Mouse (Mus musculus) retina, postnatal 7 days (tissue): ENCODE data around the gene Ccr4.

Experiments
- DNase-seq: peaks from one replicate; pipeline ENCODE4 v3.0.0-alpha.2; 2012; ENCODE audit warnings: low read depth, low spot score

The Ccr4 gene

DNA sequence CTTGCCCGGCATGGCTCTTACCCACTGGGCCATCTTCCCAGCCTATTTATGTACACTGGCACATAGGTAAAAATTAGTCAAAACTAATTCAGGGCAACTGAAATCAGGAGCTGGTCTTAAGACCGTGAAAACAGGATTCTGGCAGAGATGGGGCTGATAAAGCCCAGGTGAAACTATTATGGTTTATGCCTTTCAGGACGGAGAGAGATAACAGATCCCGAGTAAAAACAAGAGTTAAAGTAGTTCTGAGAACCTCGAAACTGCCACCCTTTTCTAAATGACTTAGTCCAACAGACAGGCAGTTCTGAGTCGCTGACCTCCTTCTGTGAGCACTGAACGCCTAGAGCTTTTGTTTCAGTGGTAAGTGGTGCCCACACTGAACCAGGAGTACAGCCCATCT, 32.8 kb downstream of the Ccr4 start:
- no peak for DNase-seq

DNA sequence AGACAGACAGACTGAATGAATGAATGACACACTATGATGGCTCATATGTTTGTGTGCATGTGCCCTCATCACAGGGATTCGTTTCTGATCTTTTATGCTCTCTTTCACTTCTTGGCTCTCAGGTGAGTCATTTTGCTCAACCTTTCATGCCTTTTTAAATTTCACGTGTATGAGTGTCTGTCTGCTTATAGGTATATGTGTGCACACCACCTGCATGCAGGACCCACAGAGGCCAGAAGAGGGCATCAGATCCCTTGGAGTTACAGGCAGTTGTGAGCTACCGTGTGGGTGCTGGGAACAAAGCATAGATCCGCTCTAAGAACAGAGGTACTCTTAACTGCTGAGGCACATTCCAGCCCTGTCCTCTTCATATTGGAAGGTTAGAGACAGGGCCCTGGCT, 36.0 kb downstream of the Ccr4 start:
- DNase-seq: no peak

DNA sequence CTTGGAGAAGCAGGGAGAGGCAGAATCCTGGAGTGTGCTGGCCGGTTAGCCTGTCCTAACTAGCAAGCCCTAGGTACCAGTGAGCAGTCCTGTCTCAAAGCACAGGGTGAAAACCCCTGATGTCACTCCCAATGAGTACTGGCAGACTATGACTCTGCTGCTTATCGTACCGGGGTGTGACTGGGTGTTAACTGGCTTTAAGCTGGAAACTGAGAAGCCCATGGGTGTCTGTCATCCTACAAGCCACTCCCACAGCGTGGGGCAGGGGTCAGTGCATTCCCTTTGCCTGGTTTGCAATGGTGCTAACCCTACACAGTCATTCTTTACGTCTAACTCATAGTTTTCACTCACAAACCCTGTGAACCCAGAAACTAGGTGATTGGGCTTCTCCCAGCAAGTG, 36.5 kb downstream of the Ccr4 start:
- no peak for DNase-seq

DNA sequence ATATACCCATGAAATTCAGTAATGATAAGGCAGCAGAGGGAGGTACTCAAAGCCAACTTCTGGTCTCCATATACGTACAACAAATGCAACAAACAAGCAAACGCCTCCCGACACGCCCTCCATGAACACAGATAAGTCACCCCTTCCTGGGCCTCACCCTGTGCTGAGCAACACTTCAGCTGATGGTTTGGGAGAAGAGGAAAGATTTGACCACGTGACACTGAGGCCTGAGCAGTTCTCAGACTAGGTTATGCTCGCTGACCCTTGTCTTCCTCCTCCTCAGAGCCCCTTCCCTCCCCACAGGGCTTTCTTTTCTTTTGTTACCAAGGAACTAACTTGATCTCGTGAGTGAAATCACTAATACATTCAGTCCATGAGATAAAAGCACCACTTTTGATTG, 37.8 kb downstream of the Ccr4 start:
- DNase-seq: no peak

DNA sequence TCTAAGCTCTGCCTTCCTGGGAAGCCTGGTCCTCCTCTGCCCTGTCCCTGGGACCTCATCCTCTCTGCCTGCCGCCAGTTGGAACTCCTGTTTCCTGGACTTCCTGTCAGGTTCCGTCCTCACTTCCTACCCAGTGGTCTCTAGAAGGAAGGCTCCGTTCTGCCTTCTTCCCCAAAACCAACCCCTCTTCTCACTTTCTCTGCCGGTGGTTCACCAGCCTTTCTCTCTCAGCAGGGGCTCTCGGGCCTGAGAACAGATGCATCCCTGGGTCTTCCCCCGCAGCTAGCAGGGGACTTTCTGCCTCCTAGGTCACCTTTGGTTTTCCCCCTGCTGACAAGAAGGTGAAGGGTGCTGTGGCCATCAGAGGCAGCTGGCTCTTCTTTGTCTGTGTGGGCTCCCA, 39.3 kb downstream of the Ccr4 start:
- no peak for DNase-seq

DNA sequence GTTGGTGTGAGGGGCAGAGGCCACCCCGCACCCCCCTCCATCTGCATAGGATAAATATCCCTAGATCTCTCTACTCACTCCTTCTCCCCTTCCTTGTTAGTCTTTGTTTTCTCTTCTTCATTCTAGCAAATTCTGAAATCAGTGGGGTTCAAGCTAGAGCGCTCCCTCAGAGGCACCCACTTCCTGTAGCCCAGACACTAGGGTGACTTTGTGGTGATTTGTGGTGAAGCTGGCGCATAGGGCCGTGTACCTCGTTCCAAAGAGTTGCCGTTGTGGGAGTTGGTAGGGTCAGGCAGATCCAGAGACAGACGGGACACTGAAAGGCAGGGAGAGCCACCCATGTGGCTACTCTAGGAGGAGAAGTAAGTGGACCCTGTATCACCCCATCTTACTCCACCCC, 42.1 kb downstream of the Ccr4 start:
- DNase-seq: no peak

GRCm38 (mm10) chr9:114458436-114458835, 46.3 kb downstream of the Ccr4 start:
- no peak for DNase-seq

- no peak for DNase-seq
Measured at GRCm38 (mm10) chr9:114455420-114455819, 49.3 kb downstream of the Ccr4 start.

DNA sequence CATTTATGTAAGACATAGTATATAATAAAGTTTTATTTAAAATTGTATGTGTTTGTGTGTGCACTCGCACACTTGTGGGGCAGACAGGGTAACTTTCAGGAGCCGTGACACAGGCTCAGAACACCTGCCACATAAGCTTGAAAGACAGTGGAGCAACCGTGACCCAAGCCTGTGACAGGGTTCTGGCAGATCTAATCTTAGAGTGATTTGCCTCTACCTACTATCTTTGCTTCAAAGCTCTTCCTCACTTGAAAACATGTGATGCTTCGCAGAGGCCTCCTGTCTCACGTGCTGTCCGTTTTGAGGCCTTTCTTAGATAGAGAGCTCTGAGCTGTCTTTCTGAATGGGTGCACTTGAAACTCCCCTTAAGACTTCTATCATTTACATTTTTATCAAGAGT, 52.3 kb downstream of the Ccr4 start:
- DNase-seq: no peak

DNA sequence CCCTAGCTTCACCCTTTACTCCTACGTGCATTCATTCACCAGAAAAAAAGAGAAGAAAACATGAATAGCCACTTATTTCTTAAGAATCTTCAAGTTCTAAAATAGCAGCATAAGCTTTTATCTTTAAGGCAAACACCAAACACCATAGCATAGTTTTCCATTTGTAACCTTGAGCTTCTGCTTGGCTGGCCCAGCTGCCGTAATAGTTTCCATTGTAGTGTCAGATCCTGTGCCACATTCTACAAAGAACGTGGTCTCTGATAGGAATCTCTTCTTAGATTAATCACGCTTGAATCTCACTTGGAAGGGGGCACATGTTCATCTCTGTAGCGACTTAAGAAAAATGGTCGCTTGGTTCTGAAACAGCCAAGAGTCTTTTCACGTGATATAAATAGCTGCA, 53.1 kb downstream of the Ccr4 start:
- no peak for DNase-seq

DNA sequence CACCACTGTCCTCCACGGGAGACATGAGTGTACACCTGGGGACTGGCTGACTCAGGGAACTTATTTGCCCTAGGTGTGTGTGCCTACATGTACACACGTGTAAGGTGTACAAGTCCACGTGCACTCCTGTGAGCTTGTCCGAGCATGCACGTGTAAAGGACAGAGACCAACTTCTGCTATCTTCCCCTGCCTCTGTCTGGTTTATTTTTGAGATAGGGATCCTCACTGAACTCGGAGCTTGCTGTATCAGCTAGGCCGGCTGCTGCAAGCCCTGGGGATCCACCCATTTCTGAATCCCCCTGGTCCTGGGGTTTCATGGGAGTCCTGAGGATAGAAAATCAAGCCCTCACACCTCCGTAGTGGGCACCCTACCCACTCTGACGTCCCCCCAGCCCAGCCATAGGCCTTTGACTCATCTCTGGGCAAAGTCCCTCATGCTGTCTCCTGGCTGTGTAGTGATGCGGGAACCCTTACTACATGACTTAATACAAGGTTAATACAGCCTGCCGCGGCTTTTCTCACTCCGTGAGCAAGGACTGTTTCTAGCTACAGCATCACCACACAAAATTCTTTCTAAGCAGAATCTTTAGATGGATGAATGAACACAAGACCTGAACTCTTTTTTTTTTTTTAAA, 55.5 kb downstream of the Ccr4 start:
- DNase-seq: no peak

- DNase-seq: no peak
Measured at GRCm38 (mm10) chr9:114448700-114449099, 56.0 kb downstream of the Ccr4 start.

- no peak for DNase-seq
Measured at GRCm38 (mm10) chr9:114446887-114447286, 57.8 kb downstream of the Ccr4 start.

DNA sequence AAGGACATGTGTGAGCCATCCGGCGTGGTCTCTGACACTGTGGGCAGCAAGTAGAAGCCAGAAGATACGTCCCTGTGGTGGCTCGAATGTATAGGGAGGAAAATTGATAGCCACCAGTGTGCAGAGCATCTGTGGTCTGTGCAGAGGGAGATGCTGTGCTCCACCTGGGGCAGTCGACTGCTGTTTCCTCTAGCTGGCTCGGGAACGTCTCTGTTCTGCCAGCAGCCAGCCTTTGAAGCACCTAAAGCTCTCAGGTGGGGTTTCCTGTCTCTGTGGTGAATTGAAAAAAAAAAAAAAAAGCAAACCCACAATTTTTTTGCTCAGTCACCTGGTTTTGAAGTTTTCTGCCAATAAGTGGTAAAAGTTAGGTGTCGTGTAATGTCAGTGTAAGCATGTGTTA, 61.4 kb downstream of the Ccr4 start:
- no peak for DNase-seq

- DNase-seq: no peak
Measured at GRCm38 (mm10) chr9:114442893-114443292, 61.8 kb downstream of the Ccr4 start.

GRCm38 (mm10) chr9:114442225-114442624, 62.5 kb downstream of the Ccr4 start:
- DNase-seq: no peak

DNA sequence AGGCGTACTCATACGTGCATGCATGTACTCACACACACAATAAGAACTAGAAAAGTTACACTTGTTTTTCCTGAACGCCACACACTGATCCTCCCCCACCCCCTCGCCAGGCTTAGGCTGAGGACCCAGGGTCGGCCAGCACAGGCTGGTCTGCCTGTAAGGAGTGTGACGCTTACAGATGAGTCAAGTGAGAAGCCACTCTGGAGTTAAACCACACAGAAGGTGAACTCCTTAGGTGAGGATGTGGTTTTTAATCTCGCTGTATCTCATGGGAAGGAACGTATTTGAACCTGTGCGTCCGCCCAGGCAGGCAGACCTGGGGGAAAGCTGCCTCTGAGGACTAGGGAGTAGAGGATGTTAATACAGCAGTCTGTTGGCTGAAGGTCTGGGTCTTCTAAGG, 64.2 kb downstream of the Ccr4 start:
- no peak for DNase-seq
